Mouse (Mus musculus) right cerebral cortex, postnatal 10 days (tissue): ENCODE results near the gene Gm3029.
"Not testable (repeated sequence)": the region's sequence is repeated elsewhere in the genome, so short reads cannot be mapped to it uniquely, and the experiment has no call there.

Experiments used
- DNase-seq, 2 experiments: peaks; one replicate each; pipeline ENCODE4 v3.0.0; 2021; ENCODE audit warnings: low spot score in 2 of 2

Gm3029 gene

DNA sequence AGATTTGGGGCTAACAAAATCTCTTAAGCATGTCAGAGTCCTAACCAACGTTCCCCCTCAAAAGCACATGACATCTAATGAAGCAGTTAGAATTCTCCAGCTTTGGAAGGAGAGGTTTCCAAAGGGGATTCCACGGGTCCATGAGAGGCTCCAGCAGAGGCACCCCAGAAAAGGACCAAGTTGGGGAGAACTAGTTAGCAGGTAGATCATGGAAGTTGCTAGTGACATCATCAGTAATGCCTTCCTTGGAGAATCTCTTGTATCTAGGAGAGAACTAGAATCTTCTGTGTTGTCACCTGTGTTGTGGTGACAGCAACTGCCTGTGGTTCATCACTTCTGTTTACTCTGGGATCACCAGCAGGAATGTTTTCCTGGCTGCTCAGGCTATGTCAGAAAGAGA is at the start of gene Gm3029:
TSS of gene Gm3029 (plus strand) at position 301 of the 400 bp plus-strand sequence.
- not testable (repeated sequence) for DNase-seq

DNA sequence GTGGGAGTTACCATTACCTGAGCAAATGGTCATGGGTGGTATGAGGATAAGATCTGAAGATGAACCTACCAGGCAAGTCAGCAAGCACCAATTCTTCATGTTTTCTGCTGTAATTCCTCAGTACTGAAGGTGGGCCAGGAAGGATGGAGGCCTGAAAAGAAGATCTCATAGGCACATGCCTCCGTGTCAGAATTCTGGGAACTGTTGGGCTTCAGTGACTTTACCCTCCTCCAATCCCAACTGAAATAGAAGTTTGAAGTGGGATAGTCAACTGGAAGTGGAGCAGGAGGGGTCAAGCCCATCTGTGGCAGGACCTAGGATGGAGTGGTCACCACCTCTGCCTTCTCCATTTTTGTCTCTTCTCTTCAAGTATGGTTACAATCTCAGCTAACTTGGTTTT is 47.7 kb upstream of the Gm3029 start, which contains the start of gene Gm2916:
TSS of gene Gm2916 (plus strand) at position 301 of the 400 bp plus-strand sequence.
- DNase-seq, result not testable (repeated sequence)

DNA sequence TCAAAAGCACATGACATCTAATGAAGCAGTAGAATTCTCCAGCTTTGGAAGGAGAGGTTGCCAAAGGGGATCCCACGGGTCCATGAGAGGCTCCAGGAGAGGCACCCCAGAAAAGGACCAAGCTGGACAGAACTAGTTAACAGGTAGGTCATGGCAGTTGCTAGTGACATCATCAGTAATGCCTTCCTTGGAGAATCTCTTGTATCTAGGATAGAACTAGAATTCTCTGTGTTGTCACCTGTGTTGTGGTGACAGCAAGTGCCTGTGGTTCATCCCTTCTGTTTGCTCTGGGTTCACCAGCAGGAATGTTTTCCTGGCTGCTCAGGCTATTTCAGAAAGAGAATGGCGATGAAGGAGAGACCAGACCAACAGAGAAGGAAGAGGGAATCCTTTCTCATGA is 31.7 kb downstream of the Gm3029 start, which contains the start of gene Gm3095:
TSS of gene Gm3095 (plus strand) at position 301 of the 400 bp plus-strand sequence.
- not testable (repeated sequence) for DNase-seq
